Mouse (Mus musculus) forebrain, postnatal 0 days (tissue): ENCODE measurements around the gene Brca1. TPM values are rescaled to one million over a fixed set of nuclear protein-coding genes. Genes with fewer than 3 reads are reported as not detected.
A peak's percentile ranks its signal among the peaks of the same experiment; 100 is the strongest.
"Not testable (repeated sequence)": the region's sequence is repeated elsewhere in the genome, so short reads cannot be mapped to it uniquely, and the experiment has no call there.

Experiments used
- ATAC-seq: fragments of 200-750 bp; cut with Nextera tagmentation; 2 replicates; pipeline ENCODE4 v1.8.0; 2017; ENCODE audit warnings: mild to moderate bottlenecking, moderate library complexity
- DNase-seq: peaks from one replicate; pipeline ENCODE4 v3.0.0-alpha.2; 2015
- H3K27ac ChIP-seq: fragments of 300-500 bp; sonication (generic); 2 replicates; pipeline ENCODE4 v1.5.1; 2014; ENCODE audit warnings: low read depth, mild to moderate bottlenecking, antibody characterized with exemption, low read length, moderate library complexity, mixed read lengths
- H3K27me3 ChIP-seq: fragments of 300-500 bp; sonication (generic); 2 replicates; pipeline ENCODE4 v1.6.1; 2014; ENCODE audit warnings: mild to moderate bottlenecking, low read length, mixed read lengths; ENCODE audit not compliant: insufficient read depth
- H3K36me3 ChIP-seq: fragments of 300-500 bp; sonication (generic); 2 replicates; pipeline ENCODE4 v1.6.1; 2014; ENCODE audit warnings: mild to moderate bottlenecking, moderate library complexity; ENCODE audit not compliant: insufficient read depth
- H3K4me1 ChIP-seq: fragments of 300-500 bp; sonication (generic); 2 replicates; pipeline ENCODE4 v1.6.1; 2014; ENCODE audit warnings: antibody characterized with exemption; ENCODE audit not compliant: insufficient read depth
- H3K4me2 ChIP-seq: fragments of 300-500 bp; sonication (generic); 2 replicates; pipeline ENCODE4 v1.6.1; 2014; ENCODE audit warnings: low read depth, mild to moderate bottlenecking, moderate library complexity
- H3K4me3 ChIP-seq: fragments of 300-500 bp; sonication (generic); 2 replicates; pipeline ENCODE4 v1.5.1; 2014; ENCODE audit warnings: low read depth, low read length, mixed read lengths
- H3K9ac ChIP-seq: fragments of 300-500 bp; sonication (generic); 2 replicates; pipeline ENCODE4 v1.6.1; 2014; ENCODE audit warnings: mild to moderate bottlenecking
- H3K9me3 ChIP-seq: fragments of 300-500 bp; sonication (generic); 2 replicates; pipeline ENCODE4 v1.6.1; 2016; ENCODE audit warnings: low read length
- CTCF ChIP-seq: sonication (generic); IDR thresholded peaks from 2 replicates; pipeline ENCODE4 v1.5.1; 2016; ENCODE audit warnings: antibody characterized with exemption, control low read depth, low read depth
- WGBS: fragments of 180-500 bp; shearing (Covaris S2); extraction: QIAGEN DNeasy Blood & Tissue Kit; methylation state at CpG from one replicate; pipeline ENCODE4 v1.1.7; 2014; 5-methylcytosine and 5-hydroxymethylcytosine counted together
- polyA plus RNA-seq: library from polyadenylated mRNA; unstranded; fragments of >200 nt; fragmentation: Nextera tagmentation; extraction: Ambion mirVana; gene quantifications from 2 replicates; pipeline ENCODE4 v1.2.1, GENCODE M21; 2015
- total RNA-seq: library from RNA; depleted of rRNA; stranded (reverse); fragments of >200 nt; gene quantifications from 2 replicates; pipeline ENCODE4 v1.2.3, GENCODE M21; 2014

Brca1 gene
- total and polyA plus RNA-seq, 2 experiments from 2014 or later: 1.3 to 4.2 TPM

DNA sequence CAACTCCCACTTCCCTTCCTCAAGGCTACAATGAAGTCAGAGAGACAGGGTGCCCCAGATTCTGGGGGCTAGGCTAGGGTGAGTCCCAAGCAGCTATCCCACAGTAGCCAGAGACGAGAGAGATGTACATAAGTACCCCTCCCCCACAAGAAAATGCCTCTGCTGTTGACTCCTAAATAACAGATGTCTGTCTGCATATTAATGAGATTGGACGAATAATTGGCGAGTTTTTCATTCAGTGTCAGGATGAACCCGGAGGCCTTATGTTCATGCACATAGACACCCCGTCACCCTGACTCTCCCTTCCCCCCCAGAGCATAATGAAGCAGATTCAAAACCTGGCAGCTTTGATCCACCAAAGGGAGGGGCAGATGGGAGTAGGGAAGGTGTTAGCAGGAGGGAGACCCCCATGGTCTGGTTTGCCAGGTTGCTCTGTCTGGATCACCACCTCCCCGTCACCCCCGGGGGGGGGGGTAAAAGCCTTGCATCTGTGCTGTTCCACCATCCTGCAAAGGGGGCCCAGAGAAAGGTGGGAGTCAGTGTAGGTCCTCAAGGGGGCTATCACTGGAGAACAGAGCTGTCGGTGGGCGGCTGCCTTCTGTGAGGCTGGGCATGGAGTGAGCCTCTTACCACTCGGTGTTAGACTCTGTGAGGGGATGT, 74.1 kb downstream of the Brca1 start:
- 14% methylated on average over 10 of the region's 10 CpGs for WGBS
- no peak for TF ChIP-seq CTCF
- Histone ChIP-seq H3K4me3 (no peak overlapping the region), H3K4me1 (peaks cover 8% of the 10 kb centered on the region; the same call in 1 of the 2 replicates), H3K4me2 (no peak overlapping the region), H3K36me3 (no peaks in the 10 kb centered on the region), H3K9me3 (no peaks in the 10 kb centered on the region), H3K27me3 (no peaks in the 10 kb centered on the region), H3K9ac (no peak overlapping the region), H3K27ac (peak overlapping the region; percentile 51)
- DNase-seq (peak; percentile 67), ATAC-seq (peak; percentile 85)

DNA sequence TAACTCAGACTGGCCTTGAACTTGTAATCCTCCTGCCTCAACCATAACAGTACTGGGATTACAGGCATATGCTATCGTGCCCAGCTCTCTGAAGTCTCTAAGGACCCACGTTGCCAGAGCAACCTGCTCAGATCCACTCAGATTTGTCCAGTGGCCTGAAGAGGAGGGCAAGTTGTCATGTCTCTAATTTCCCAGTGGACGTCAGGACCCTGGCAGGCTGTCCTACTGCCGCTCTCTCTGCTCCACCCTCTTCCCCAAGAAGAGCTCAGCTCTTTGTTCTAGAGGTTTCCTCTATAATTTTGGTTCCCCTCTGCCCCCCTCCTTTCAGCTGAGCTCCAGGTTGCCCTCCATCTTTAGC, 74.6 kb downstream of the Brca1 start:
- peak overlapping the region; percentile 51 for H3K27ac ChIP-seq
- DNase-seq: no peak

DNA sequence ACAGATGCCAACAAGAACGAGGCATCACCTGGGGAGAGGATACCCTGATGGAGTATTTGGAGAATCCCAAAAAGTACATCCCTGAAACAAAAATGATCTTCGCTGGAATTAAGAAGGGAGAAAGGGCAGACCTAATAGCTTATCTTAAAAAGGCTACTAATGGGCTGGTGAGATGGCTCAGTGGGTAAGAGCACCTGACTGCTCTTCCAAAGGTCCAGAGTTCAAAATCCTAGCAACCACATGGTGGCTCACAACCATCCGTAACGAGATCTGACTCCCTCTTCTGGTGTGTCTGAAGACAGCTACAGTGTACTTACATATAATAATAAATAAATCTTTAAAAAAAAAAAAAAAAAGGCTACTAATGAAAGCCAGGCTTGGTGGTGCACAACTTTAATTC, 75.4 kb downstream of the Brca1 start:
- not testable (repeated sequence) for H3K4me2 ChIP-seq, DNase-seq, H3K27ac ChIP-seq, H3K4me3 ChIP-seq, H3K9me3 ChIP-seq, H3K27me3 ChIP-seq, H3K9ac ChIP-seq, H3K36me3 ChIP-seq, ATAC-seq, H3K4me1 ChIP-seq
- 77% methylated on average over 4 of the region's 4 CpGs for WGBS

More for the DNA sequence above, 74.6 kb downstream of the Brca1 start:
- H3K4me1 ChIP-seq: peaks cover 8% of the 10 kb centered on the region; the same call in 1 of the 2 replicates
- no peak for TF ChIP-seq CTCF
- WGBS: 4% methylated on average over 4 of the region's 4 CpGs
- H3K36me3 ChIP-seq: peaks cover under 1% of the 10 kb centered on the region; the same call in 1 of the 2 replicates
- H3K4me3 ChIP-seq: no peak overlapping the region
- no peaks in the 10 kb centered on the region for H3K9me3 ChIP-seq
- ATAC-seq: peak; percentile 53
- no peaks in the 10 kb centered on the region for H3K27me3 ChIP-seq
- no peak overlapping the region for H3K4me2 ChIP-seq
- no peak overlapping the region for H3K9ac ChIP-seq

DNA sequence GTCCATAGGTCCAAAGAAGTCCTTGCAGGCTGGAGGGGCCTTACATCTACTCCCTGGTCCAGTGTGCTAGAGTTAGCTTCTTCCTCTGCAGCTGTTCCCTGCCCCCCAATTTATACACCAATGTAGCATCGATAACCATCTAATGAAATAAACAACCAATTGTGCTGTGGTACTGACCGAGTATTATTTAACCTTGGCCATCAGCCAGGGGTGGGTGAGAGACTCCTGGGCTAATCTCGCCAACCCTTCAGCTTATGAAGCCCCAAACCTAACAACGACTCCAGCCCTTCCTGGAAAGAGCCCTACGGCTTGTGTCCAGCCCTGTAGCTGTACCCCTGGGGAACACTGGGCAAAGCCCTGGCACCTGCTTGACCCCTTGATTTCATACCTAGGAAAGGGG, 77.5 kb downstream of the Brca1 start:
- ATAC-seq (no peak), DNase-seq (no peak)
- Histone ChIP-seq H3K27ac (no peak overlapping the region), H3K4me2 (no peak overlapping the region), H3K9ac (no peak overlapping the region), H3K4me3 (no peak overlapping the region), H3K4me1 (peaks cover 8% of the 10 kb centered on the region; the same call in 1 of the 2 replicates), H3K9me3 (no peaks in the 10 kb centered on the region), H3K36me3 (peaks cover 16% of the 10 kb centered on the region), H3K27me3 (no peaks in the 10 kb centered on the region)
- TF ChIP-seq CTCF: no peak
- 50% methylated on average over 5 of the region's 5 CpGs for WGBS

DNA sequence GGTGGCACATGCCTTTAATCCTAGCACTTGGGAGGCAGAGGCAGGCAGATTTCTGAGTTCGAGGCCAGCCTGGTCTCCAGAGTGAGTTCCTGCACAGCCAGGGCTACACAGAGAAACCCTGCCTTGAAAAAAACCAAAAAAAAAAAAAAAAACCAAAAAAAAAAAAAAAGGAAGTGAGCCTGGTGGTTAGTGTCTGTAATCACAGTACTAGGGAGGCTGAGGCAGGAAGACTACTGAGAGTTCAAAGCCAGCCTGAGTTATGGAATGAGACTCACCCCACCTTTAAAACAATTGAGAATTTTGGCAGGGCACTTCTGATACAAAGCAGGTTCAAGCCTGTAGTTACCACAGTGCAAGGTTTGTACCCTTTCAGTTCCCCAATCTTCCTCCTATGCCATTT, 78.1 kb downstream of the Brca1 start:
- H3K4me3 ChIP-seq, H3K27me3 ChIP-seq, H3K27ac ChIP-seq, H3K9ac ChIP-seq, H3K4me1 ChIP-seq, H3K4me2 ChIP-seq, DNase-seq, H3K9me3 ChIP-seq, ATAC-seq: not testable (repeated sequence)
- 79% methylated on average over 1 of the region's 1 CpGs for WGBS
- H3K36me3 ChIP-seq: peaks cover 16% of the 10 kb centered on the region

DNA sequence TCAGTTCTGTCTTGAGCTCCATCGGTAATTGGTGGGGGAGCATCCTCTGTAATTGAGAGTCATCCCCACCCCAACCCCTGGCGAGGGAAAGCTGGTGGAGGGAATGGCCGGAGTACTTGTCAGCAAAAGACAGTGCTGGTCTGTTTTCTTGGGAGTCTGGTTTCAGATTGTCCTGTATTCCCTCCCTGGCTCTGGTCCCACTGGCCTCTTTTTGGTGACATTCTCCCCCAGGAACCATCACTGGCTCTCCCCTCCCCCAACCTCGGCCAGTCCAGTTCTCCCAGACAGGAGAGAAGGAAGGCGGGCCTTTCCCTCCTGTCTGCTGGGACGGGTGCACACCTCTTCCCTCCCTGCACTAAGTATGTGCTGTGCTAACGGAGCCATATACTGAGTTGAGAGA, 79.4 kb downstream of the Brca1 start:
- WGBS: 57% methylated on average over 7 of the region's 7 CpGs
- Histone ChIP-seq H3K4me1 (peaks cover 3% of the 10 kb centered on the region; the same call in 1 of the 2 replicates), H3K4me2 (no peak overlapping the region), H3K4me3 (no peak overlapping the region), H3K27ac (no peak overlapping the region), H3K9me3 (no peaks in the 10 kb centered on the region), H3K9ac (no peak overlapping the region), H3K27me3 (no peaks in the 10 kb centered on the region), H3K36me3 (peaks cover 16% of the 10 kb centered on the region)
- ATAC-seq (no peak), DNase-seq (no peak)
- no peak for TF ChIP-seq CTCF

DNA sequence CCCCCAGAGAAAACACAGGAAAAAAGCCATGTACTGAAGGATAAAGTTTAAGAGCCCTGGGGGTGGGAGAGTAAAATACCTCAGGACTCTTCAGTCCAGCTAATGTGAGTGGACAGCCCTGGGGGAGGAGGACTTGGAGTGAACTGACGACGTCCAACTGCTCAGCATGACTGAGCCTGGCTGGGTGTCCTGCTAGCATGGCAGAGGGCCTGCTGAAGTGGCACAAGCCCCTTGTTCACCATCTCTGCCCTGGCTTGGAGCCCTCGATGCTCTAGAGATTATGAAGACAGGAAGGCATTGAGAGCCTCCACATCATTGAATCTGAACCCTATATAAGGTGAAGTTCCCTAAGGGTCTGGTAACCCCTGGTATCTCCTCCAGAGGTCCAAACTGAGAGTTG, 79.8 kb downstream of the Brca1 start:
- Histone ChIP-seq H3K4me2 (no peak overlapping the region), H3K27ac (no peak overlapping the region), H3K27me3 (no peaks in the 10 kb centered on the region), H3K9ac (no peak overlapping the region), H3K4me3 (no peak overlapping the region), H3K9me3 (no peaks in the 10 kb centered on the region), H3K36me3 (peaks cover 16% of the 10 kb centered on the region), H3K4me1 (no peaks in the 10 kb centered on the region)
- ATAC-seq (no peak), DNase-seq (no peak)
- no peak for TF ChIP-seq CTCF
- 60% methylated on average over 3 of the region's 3 CpGs for WGBS
